Mouse (Mus musculus): ENCODE results near the gene Olfr686. TPM values are rescaled to one million over a fixed set of nuclear protein-coding genes. Genes with fewer than 3 reads are reported as not detected.

Olfr686 gene
- polyA plus RNA-seq, 1 experiment from 2014 or later = not detected

Other genes starting within 250 kb of the Olfr686 start
- not detected in 2 replicates for gene Olfr670, start 244.9 kb downstream of the Olfr686 start, polyA plus RNA-seq (2016; fragmentation: Nextera tagmentation; extraction: Ambion mirVana)
- gene Olfr671, start 228.4 kb downstream of the Olfr686 start, polyA plus RNA-seq (2016; fragmentation: Nextera tagmentation; extraction: Ambion mirVana) = not detected in 2 replicates
- gene Olfr672, start 205.5 kb downstream of the Olfr686 start, polyA plus RNA-seq (2016; fragmentation: Nextera tagmentation; extraction: Ambion mirVana) = not detected in 2 replicates
- not detected in 2 replicates for gene Olfr675, start 179.0 kb downstream of the Olfr686 start, polyA plus RNA-seq (2016; fragmentation: Nextera tagmentation; extraction: Ambion mirVana)
- gene Olfr676, start 174.8 kb downstream of the Olfr686 start, polyA plus RNA-seq (2016; fragmentation: Nextera tagmentation; extraction: Ambion mirVana) = not detected in 2 replicates
- not detected in 2 replicates for gene Olfr677, start 156.1 kb downstream of the Olfr686 start, polyA plus RNA-seq (2016; fragmentation: Nextera tagmentation; extraction: Ambion mirVana)
- not detected in 2 replicates for gene Olfr678, start 143.0 kb downstream of the Olfr686 start, polyA plus RNA-seq (2016; fragmentation: Nextera tagmentation; extraction: Ambion mirVana)
- not detected in 2 replicates for gene Olfr679, start 126.3 kb downstream of the Olfr686 start, polyA plus RNA-seq (2016; fragmentation: Nextera tagmentation; extraction: Ambion mirVana)
- gene Olfr680-ps1, start 114.7 kb downstream of the Olfr686 start, polyA plus RNA-seq (2016; fragmentation: Nextera tagmentation; extraction: Ambion mirVana) = not detected in 2 replicates
- gene Olfr681, start 90.6 kb downstream of the Olfr686 start, polyA plus RNA-seq (2016; fragmentation: Nextera tagmentation; extraction: Ambion mirVana) = not detected in 2 replicates
- gene Olfr683, start 60.5 kb downstream of the Olfr686 start, polyA plus RNA-seq (2016; fragmentation: Nextera tagmentation; extraction: Ambion mirVana) = not detected in 2 replicates
- not detected in 2 replicates for gene Olfr684, start 43.8 kb downstream of the Olfr686 start, polyA plus RNA-seq (2016; fragmentation: Nextera tagmentation; extraction: Ambion mirVana)
- gene Olfr685, start 21.5 kb downstream of the Olfr686 start, polyA plus RNA-seq (2016; fragmentation: Nextera tagmentation; extraction: Ambion mirVana) = not detected in 2 replicates
- not detected in 2 replicates for gene Olfr688, start 80.6 kb upstream of the Olfr686 start, polyA plus RNA-seq (2016; fragmentation: Nextera tagmentation; extraction: Ambion mirVana)
- gene Olfr689, start 103.7 kb upstream of the Olfr686 start, polyA plus RNA-seq (2016; fragmentation: Nextera tagmentation; extraction: Ambion mirVana) = not detected in 2 replicates
- gene Olfr690, start 126.6 kb upstream of the Olfr686 start, polyA plus RNA-seq (2016; fragmentation: Nextera tagmentation; extraction: Ambion mirVana) = not detected in 2 replicates
- gene Olfr691, start 134.8 kb upstream of the Olfr686 start, polyA plus RNA-seq (2016; fragmentation: Nextera tagmentation; extraction: Ambion mirVana) = 0.11 TPM in 1 of 2 replicates, not detected in the other
- gene Olfr692, start 160.7 kb upstream of the Olfr686 start, polyA plus RNA-seq (2016; fragmentation: Nextera tagmentation; extraction: Ambion mirVana) = not detected in 2 replicates
- not detected in 2 replicates for gene Gm5901, start 167.6 kb upstream of the Olfr686 start, polyA plus RNA-seq (2016; fragmentation: Nextera tagmentation; extraction: Ambion mirVana)
- 45.0 and 47.5 TPM in 2 replicates for gene Fam160a2, start 192.6 kb upstream of the Olfr686 start, polyA plus RNA-seq (2016; fragmentation: Nextera tagmentation; extraction: Ambion mirVana)
- gene Cnga4, start 197.1 kb upstream of the Olfr686 start, polyA plus RNA-seq (2016; fragmentation: Nextera tagmentation; extraction: Ambion mirVana) = 0.06 and 0.09 TPM in 2 replicates
- gene Cckbr, start 218.2 kb upstream of the Olfr686 start, polyA plus RNA-seq (2016; fragmentation: Nextera tagmentation; extraction: Ambion mirVana) = 0.53 and 0.69 TPM in 2 replicates